Comparison of ENCODE assay signal across 10 mouse cellular contexts in genomic region chr4:61909409-61909808, GRCm38 (mm10).
A peak's percentile ranks its signal among the peaks of the same experiment; 100 is the strongest.
DNase-seq lines count a peak whose midpoint lies in the region; ATAC-seq lines count a peak whose summit lies in the region.
"Had no signal": no experiment of that assay in that cellular context is flagged by ENCODE, and none has a peak within 500 bp of the region (broad histone marks: within the 10 kb centered on the region; RNA-seq: fewer than 3 reads in every experiment).

No protein-coding gene starts in this region.

- H3K4me2 ChIP-seq in kidney, embryonic 16.5 days (replicated peaks; ENCODE audit: low read depth, low read length): no peak overlapping the region
- H3K4me2 ChIP-seq: liver, embryonic 13.5 days had no signal

- no peaks in the 10 kb centered on the region for H3K9me3 ChIP-seq in kidney, embryonic 16.5 days (ENCODE audit: low read length)

- H3K27me3 ChIP-seq in kidney, embryonic 16.5 days (ENCODE audit: insufficient read depth, low read length): no peaks in the 10 kb centered on the region
- H3K27me3 ChIP-seq: liver, embryonic 13.5 days had no signal

- H3K4me3 ChIP-seq in kidney, embryonic 16.5 days (ENCODE audit: low read length): no peak overlapping the region
- H3K4me3 ChIP-seq: liver, embryonic 13.5 days had no signal

- H3K36me3 ChIP-seq in kidney, embryonic 16.5 days (ENCODE audit: insufficient read depth, low read length): no peaks in the 10 kb centered on the region
- H3K36me3 ChIP-seq: liver, embryonic 13.5 days had no signal

- WGBS in kidney, embryonic 16.5 days: 81% methylated on average over 4 of the region's 4 CpGs

- DNase-seq in adrenal gland, postnatal 10 days: peak; percentile 24
- no peak for DNase-seq in adrenal gland, postnatal 4 days (ENCODE audit: low spot score in 2 of 2)
- peak; percentile 23 for DNase-seq in kidney, adult 9 months
- DNase-seq in testis, postnatal 10 days (ENCODE audit: low spot score): peak; percentile 45
- DNase-seq in testis, postnatal 14 days (ENCODE audit: low spot score): no peak
- DNase-seq in Muller cell, postnatal 12 days (ENCODE audit: inconsistent ontology term): no peak
- no peak for DNase-seq in lung, postnatal 14 days
- DNase-seq: B cell, adult 2 months; liver, embryonic 13.5 days had no signal

- no peaks in the 10 kb centered on the region for H3K4me1 ChIP-seq in kidney, embryonic 16.5 days (ENCODE audit: insufficient read depth, low read length)
- H3K4me1 ChIP-seq: liver, embryonic 13.5 days had no signal

- no peak for ATAC-seq in kidney, embryonic 16.5 days (ENCODE audit: low FRiP score, low TSS enrichment)

- H3K27ac ChIP-seq in kidney, embryonic 16.5 days (ENCODE audit: low read length): no peak overlapping the region
- H3K27ac ChIP-seq: liver, embryonic 13.5 days had no signal

- H3K9ac ChIP-seq in kidney, embryonic 16.5 days (replicated peaks; ENCODE audit: low read length): no peak overlapping the region
- H3K9ac ChIP-seq: liver, embryonic 13.5 days had no signal

Comparison
In these comparisons a context has a peak if more than half of its experiments do, and no peak if none do; other contexts are left out.
1. DNase-seq: peak in adrenal gland, postnatal 10 days (single experiment), kidney, adult 9 months (single experiment) and testis, postnatal 10 days (single experiment); none in adrenal gland, postnatal 4 days (0 of 2), testis, postnatal 14 days (single experiment), Muller cell, postnatal 12 days (single experiment) and lung, postnatal 14 days (single experiment).